Mouse (Mus musculus) retina, postnatal 1 day (tissue): ENCODE measurements at regions not wholly inside any gene's neighbourhood (a gene's known extent, or its start where the extent isn't known, plus 50 kb on each side); places are given as distances from the start of the nearest gene placed in this dataset.

Source experiments
- DNase-seq: peaks from one replicate; pipeline ENCODE4 v3.0.0-alpha.2; 2012

DNA sequence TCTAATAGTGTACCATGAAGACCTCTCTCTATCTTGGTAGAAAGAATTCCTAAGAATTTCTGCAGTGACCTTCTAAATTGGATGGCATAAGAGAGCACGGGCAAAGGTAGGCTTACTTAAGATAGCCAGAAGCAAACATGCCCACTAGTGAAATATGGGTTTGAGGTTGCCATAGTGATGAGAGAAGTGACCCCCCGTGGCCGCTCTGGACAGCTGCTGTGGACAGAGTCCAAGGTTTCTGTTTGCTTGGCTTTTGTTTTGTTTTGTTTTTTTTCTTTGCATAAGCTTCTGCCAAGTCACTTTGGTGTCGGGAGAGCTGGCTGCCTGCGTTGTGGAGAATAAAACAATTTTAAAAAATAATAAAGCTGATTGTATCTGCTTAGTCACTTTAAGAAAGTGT, 151.8 kb upstream of the Cdh4 start:
- DNase-seq: no peak

DNA sequence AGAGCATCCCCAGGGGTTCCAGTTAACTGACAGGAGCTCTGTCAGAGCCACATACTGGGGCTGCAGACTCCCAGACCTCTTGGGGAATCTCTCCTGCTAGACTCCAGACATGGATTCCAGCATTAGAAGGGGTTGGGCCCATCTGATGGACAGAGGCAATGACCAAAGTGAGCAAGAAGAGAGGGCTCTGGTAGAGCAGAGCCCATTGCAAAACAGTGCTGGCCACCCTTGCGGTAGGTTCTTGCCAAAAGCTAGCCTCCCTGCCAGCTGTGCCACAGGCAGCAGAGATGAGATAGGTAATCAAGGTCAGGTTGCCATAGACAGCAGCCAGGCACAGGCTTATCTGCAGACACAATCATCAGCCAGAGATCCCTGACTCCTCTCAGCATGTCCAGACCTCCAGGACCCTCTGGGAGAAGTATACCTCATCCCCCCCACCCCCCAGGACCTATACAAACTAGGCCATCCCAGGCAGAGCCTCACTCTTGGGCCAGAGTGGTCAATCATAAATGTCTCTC, 151.1 kb upstream of the Cdh4 start:
- no peak for DNase-seq

DNA sequence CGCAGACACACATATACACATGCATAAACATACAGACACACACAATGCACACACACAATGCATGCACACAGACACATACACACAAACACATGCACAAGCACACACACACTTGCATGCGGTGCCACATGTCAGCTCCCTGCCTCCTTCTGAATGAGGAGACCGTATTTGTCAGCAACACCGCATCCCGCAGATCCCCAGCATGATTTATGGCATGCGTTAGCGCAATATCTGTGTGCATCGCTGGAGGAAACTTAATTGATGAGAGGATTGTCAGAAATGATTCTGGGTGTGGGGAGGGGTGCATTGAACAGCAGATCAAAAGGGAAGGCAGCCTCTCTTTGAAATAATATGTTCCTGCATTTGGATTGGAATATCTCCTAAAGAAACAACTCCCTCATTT, 150.3 kb upstream of the Cdh4 start:
- DNase-seq: no peak

DNA sequence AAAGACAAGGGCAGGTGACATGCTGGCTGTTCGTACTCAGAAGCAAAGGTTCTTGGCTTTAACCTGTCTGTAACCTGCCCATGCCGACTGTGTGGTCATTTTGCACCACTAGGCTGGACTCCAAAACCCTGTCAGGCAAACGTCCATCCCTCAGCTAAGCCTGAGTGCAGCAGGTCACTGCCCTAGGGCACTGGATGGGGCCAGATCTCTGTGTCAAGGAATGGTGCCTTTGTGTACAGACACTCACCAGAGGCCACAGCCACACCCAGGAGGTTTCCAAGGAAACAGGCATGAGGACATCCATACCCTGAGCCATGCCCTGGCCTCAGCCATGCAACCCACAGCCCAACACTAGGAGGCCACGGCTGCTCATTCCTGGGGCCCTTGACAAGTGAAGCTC, 149.7 kb upstream of the Cdh4 start:
- DNase-seq: peak; percentile 15

DNA sequence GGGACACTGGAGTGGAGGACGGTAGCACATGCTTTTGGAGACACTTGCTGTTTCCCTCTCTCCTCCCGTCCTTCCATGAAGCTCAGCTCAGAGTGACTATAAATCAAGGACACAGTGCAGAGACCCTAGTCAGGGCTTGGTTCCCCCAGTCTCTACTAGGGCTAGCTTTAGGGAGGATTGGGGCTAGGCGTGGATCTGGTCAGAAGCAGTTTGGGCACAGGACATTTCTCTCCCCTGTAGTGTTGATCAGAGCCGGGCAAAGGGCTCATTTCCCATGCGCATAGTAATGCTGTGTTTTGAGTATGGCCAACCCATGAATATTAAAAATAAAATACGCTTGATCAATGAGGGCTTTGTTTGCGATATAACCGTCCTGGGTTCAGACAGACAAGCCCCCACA, 149.1 kb upstream of the Cdh4 start:
- no peak for DNase-seq

DNA sequence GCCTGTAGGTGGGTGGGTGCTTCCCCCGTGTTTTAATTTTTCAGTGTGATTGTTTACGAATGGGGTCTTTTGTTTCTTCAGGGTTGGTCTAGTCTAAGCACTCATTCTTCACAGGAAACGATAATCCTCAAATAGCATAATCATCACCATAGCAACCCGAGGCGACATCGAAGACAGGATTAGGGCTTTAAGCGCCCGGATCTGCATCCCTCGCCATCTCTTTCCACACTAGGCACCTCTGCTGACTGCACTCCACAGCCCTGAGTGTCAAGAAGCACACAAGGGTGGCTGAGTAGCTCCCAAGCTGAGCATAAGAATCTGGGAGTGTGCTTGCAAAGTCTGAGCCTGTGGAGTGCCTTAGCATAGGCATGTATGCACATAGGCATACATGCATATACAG, 145.2 kb upstream of the Cdh4 start:
- peak; percentile 80 for DNase-seq

DNA sequence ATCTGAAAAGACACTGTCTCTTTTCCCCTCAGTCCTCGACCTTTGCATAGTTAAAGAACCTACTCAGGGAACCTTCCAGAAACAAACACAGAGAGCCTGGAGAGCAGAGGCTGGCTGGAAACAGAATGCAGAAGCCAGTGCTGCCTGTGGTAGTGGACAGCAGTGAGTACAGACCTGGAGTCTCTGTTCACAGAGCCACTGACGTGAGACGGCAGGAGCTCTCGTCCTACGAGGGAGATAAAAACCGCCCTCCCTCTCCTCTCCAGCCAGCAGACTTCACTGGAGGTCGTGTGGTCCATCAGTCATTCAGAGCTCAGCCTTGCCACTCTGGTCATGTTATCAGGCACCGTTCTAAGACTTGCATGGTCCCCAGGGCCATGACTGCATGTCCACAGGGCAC, 138.5 kb upstream of the Cdh4 start:
- no peak for DNase-seq

DNA sequence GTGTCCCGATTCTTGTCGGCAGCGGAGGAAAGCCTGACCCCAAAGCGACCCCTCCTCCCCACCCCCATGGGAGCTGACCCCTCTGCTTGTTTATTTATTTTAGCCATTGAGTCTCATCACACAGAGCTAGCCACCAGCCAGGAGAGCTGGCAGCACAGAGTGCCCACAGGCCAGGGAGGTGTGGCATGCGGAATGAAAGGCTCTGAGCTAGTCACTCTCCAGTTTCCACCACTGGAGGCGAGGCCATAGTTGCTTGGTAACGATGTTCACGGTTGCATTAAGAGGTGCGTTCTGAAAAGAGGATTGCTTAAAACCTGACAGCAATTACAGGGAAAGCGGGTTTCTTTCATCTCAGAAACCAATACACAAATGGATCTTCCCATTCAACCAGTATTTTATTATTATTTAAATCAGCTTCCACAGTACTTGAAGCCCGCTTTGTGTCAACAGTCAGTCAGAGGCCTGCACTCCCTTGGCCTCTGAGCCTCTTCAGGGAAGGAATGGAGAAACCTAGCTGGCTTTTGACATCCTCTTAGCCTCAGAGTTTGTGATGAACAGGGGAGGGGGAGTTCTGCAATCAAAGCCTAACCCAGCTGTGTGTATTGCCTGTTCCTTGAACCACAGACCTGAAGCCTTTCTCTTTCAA, 134.8 kb upstream of the Cdh4 start:
- peak; percentile 62 for DNase-seq

DNA sequence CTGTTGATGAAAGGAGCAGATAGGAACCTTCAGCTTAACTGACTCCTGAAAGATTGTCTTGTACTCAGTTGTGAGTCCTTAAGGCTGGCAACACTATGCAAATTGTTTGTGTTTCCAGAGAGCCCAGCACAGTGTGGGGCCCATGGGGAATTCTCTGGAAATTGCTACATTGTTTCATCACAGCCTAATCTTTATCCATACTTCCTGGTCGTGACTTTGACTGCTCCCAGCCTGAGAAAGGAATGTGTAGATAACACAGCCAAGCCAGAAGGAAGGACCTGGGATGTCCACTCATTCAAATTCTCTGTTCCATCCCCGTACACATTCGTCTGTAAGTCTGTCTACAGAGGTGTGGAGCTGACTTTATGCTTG, 134.3 kb upstream of the Cdh4 start:
- no peak for DNase-seq

DNA sequence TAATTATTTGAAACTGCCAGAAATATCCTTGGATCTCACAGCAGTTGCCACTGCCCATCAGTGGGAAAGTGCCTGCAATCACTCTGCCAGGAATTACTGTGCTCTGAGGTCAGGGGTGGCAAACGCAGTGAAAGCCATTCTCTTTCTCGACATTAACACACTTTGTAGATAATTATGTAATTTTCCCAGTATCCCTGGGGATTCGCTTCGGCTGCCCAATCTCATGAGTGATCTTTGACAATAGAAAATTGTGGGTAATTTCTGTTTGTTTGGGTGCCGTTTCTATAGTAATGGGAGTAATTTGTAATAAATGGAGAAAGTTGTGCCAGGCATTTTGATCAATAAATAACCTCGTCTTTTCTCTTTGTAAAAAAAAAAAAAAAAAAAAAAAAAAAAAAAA, 124.2 kb upstream of the Cdh4 start:
- no peak for DNase-seq

DNA sequence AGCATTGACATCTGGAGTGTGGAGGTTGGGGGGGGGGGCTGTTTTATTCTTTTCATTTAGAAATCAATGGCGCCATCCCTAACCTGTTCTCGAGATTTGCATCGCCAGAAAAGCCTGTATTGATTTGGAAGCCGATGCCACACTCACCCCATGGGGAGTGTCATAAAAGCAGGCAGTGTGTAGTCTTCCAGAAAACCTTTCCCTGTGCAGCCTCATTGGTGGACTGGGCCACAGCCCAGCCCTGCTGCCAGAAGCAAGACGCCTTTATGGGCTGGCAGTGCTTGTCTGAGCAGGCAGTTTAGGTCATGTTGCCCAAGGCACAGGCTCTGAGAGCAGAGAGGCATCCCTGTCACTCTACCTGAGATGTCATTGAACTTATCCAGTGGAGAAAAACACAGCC, 117.0 kb upstream of the Cdh4 start:
- DNase-seq: peak; percentile 14

DNA sequence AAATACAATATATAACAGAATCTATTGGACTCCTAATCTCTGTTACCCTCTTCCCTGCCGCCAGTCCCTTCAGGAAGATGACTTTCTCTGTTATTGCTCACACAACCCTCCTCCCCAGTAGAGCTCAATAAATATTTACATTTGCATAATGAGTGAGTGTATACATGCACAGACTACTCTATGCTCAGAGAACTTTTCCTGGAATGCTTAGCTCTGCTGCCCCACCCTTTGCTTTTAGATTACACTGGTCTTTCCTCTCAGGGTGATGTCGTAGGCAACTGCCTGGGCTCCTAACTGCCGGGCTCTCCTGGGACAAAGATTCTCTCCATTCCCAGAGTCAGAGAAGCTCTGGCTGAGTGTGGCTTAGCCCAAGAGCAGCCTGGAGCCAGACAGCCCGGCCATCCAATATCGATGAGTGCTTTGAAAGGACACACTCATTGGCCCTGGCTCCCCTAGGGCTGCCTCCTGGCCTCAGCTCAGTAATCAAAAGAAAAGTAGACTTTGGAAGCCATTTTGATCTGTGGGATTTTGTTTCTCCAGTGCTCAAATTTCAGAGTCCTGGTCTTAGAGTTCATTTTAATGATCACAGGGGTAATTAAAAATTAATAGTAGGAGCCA, 109.2 kb upstream of the Cdh4 start:
- no peak for DNase-seq

DNA sequence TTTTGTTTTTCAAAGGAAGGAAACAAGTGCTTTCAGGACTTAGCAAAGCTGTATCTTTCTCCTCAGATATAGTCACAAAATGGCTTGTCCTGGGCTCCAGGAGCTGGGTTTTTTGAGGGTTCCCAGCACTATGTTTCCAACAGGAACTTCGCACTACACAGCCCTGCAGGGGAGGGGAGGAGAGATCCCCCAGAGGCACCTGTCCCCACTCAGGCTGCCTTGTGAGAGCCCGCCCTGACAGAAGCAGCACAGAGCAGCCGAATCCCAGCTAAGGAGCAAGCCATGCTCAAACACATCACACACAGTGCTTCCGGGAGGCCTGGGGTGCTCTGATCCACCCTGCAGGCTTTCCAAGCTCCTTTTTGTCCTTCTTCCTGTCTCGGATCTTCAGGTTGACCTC, 108.6 kb upstream of the Cdh4 start:
- no peak for DNase-seq

DNA sequence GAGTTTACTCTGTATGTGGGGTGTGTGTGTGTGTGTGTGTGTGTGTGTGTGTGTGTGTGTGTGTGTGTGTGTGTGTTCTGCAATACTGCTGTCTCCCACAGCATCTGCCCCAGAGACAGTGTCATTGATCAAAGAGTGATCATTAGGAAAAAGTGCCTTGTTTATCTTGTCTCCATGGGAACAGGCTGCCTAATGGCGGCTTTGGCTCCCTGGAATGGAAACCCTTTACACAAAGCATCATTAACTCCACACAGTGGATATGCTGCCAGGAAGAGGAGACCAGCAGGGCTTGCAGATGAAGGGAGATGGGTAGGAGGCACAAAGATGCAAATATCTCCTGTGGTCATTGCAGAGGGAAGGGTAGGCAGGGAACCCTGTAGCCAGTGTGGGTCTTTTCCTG, 106.0 kb upstream of the Cdh4 start:
- peak; percentile 57 for DNase-seq

DNA sequence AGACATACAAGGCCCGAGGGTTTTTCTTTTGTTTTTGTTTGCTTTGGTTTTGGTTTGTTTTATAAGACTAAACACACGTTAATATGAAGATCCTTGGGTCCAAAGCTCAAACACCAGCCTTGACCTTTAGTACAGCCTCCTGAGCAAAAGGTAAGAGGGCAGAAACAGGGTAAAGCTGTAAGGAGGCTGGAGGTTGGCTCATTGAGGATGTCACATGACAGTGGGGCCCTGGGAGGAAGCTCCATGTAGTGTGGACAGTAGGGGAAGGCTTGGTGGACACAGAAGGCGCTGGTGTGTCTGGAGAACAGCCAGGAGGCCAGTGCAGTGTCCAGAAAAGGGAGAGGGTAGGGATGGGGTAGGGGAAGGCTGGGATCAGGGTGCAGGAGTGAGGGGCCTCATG, 89.6 kb upstream of the Cdh4 start:
- DNase-seq: no peak

DNA sequence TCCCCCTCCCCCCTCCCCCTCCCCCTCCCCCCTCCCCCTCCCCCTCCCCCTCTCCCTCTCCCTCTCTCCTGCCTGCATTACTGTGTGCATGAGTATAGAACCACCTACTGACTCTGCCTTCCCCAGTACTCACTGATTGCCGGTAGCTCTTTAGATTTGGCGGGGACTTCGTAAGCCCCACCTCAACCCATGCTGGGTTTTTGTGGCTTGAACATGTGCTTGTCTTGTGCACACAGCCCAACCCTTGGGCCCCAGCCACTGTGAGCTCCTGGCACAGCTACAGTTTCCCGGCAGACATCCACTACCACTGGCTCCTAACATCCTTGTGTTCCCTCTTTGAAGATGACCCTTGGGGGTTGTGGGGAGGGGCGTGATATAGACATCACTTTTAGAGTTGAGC, 87.4 kb upstream of the Cdh4 start:
- DNase-seq: no peak

DNA sequence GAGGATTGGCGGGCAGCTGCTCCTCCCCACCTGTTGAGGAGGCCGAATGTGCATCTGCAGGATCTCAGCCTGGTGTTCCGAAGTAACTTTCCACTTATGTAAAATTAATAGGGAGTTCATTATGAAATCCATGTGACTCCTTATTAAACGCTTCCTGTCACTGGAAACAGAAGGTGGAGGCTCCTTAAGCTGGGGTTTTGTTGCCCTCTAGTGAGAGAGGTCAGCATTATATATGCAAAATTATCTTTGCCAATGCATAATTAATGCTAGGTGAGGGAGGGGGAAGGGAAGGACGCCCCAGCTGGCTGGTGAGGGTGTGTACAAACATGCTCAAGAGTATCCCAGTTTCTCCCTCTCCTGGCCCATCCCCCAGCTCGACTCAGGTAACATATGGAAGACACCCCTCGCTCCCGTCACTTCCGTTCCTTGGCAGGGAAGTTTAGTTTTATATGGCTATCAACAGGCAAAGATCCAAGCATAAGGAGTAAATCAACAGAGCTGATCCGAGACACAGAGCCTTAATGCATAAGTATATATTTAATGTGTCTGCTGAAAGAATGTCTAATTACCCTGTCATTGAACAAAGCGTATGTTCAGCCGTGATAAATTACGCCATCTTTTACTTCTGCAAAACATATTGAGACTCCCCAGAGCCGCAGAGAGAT, 71.2 kb upstream of the Cdh4 start:
- no peak for DNase-seq

DNA sequence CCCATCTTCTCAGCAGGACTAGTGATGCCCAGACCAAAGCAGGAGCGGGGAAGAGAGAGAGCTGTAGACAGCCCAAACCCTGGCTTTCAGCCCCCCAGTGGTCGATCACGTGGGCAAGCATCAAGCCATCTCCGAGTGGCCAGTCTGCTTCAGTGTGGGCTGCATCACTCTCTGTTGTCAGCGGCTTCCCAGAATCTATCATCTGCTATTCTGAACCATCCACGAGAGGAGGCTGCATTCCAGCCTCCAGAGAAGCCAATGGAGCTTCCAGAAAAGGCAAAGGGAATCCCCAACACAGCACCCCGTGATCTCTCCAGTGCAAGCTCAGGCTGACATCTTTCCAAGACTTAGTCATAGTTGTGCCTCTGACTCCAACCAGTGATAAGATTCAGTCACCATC, 70.7 kb upstream of the Cdh4 start:
- no peak for DNase-seq

DNA sequence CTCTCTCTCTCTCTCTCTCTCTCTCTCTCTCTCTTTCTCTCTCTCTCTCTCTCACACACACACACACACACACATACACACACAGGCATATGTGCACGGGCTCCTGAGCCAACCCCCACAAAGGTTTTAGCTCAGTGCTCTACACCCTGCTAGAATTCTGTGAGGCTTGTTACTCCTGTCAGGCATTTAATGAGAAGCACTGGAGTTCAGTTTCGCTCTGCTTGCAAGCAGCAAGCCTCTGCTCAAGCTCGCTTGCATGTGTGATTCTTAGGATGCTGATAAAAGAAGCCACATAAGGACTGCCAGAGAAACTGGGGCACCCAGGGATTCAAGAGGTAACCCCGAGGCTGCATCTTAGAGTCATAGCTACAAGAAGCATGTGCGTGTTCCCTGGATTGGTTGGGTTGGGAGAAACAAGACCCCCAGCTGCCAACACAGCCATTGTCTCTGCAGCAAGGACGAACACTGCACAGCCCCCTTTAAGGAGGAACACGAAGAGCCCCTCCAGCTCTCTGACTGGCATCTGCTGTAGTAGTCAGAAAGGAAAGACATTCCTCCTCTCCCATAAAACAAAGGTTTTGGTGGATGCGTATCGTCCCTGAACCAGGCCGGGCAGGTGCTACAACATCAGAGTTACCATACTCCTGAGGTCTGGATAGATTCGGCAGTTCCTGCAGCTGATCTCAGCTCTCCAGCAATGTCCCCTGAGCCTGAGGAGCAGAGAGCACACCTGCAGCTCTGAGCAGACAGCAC, 62.4 kb upstream of the Cdh4 start:
- peak; percentile 47 for DNase-seq

DNA sequence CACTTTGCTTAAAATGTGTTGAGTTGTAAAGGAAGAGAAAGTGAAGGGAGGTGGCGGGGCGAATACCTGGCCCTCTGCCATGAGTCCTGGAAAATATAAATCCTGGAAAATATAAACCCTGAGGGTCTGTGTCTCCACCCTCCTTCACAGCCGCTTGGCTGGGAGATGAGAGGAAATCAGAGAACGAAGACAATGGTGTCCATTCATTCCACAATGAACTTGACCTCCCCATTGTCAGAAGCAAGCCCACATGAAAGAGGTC, 61.9 kb upstream of the Cdh4 start:
- DNase-seq: peak; percentile 67

DNA sequence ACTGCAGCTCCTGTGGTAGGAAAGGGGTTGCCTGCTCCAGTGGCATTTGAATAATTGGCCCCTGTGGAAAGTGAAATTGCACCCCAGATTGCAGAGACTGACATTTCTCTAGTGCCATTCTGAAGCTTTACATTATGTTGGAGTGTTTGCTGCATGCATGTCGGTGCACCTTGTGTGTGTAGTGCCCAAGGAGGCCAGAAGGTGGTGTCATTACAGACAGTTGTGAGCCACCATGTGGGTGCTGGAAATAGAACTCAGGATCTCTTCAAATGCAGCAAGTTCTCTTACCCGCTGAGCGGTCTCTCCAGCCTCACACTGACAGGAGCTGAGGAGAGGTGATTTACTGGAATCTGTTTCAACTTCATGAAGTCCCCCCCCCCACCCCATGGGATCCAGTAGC, 60.3 kb upstream of the Cdh4 start:
- DNase-seq: no peak

DNA sequence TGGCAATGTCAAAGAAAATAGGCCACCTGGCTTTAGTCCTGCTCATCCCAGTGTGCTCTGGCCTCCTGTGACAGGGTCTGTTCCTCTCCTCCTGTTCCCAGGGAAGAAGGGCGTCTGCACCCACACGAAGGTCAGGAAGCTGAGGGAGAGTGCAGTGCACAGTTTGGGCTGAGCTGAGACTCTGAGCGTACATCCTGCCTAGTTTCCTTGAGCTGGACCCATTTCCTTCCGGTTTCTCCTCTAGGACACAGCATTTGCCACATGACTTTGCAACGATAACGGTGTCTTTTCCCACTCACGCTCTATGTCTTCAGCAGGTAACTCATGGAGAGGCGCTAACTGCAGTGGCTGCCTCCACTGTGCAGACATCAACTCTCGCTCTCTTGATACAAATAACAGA, 59.6 kb upstream of the Cdh4 start:
- DNase-seq: no peak

DNA sequence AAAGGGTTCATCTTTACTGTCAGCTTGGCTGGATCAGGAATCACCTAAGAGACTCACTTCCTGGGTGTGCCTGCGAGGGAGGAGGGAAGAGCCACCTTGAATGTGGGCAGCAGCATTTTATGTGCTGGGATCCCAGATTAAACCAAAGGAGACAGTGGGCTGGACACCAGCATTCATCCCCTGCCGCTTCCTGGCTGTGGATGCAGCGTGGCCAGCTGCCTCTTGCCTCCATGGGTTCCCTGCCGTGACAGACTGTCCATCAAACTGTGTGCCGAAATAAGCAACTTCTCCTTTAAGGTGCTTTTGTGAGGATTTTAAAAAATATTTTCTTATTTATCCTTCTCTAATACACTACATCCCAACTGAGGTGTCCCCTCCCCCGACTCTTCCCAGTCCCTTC, 55.4 kb upstream of the Cdh4 start:
- DNase-seq: no peak

DNA sequence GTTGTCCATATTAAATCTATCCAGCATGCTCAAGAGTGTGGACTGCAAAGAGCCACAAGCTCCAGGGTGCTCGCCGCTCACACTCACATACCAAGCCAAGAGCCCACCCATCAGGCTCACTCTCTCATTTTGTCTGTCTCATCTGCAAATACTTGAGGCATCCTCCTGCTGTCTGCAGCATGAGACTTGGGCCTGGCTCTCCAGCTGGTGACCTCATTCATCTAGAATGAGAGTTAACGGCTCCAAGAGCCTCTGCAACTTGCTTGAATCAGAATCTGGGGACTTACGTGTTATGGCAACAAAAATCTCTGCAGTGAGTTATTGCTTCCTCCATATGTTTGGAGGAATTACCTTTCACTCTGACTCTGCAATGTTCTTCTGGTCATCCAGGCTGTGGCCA, 51.7 kb upstream of the Cdh4 start:
- no peak for DNase-seq
